Mouse (Mus musculus) neural tube, embryonic 15.5 days (tissue): ENCODE measurements around the gene Zfp971. TPM values are rescaled to one million over a fixed set of nuclear protein-coding genes. Genes with fewer than 3 reads are reported as not detected.
"Not testable (repeated sequence)": the region's sequence is repeated elsewhere in the genome, so short reads cannot be mapped to it uniquely, and the experiment has no call there.

Source experiments
- ATAC-seq: fragments of 200-750 bp; cut with Nextera tagmentation; 2 replicates; pipeline ENCODE4 v1.8.0; 2017; ENCODE audit warnings: mild to moderate bottlenecking, moderate TSS enrichment, moderate library complexity; ENCODE audit not compliant: low FRiP score
- H3K27ac ChIP-seq: fragments of 300-500 bp; sonication (generic); replicated peaks from 2 replicates; pipeline ENCODE4 v1.5.1; 2015; ENCODE audit warnings: mild to moderate bottlenecking, inconsistent platforms
- H3K27me3 ChIP-seq: fragments of 300-500 bp; sonication (generic); replicated peaks from 2 replicates; pipeline ENCODE4 v1.6.1; 2015; ENCODE audit warnings: inconsistent platforms
- H3K36me3 ChIP-seq: fragments of 300-500 bp; sonication (generic); 2 replicates; pipeline ENCODE4 v1.6.1; 2015; ENCODE audit warnings: inconsistent platforms
- H3K4me1 ChIP-seq: fragments of 300-500 bp; sonication (generic); 2 replicates; pipeline ENCODE4 v1.6.1; 2015; ENCODE audit warnings: inconsistent platforms
- H3K4me2 ChIP-seq: fragments of 300-500 bp; sonication (generic); 2 replicates; pipeline ENCODE4 v1.6.1; 2015; ENCODE audit warnings: inconsistent platforms, mild to moderate bottlenecking, moderate library complexity
- H3K4me3 ChIP-seq: fragments of 300-500 bp; sonication (generic); replicated peaks from 2 replicates; pipeline ENCODE4 v1.5.1; 2015; ENCODE audit warnings: mild to moderate bottlenecking, inconsistent platforms
- H3K9ac ChIP-seq: fragments of 300-500 bp; sonication (generic); replicated peaks from 2 replicates; pipeline ENCODE4 v1.6.1; 2015; ENCODE audit warnings: mild to moderate bottlenecking, inconsistent platforms
- H3K9me3 ChIP-seq: fragments of 300-500 bp; sonication (generic); replicated peaks from 2 replicates; pipeline ENCODE4 v1.6.1; 2016; ENCODE audit warnings: inconsistent platforms
- WGBS: fragments of 180-500 bp; shearing (Covaris S2); methylation state at CpG from one replicate; pipeline ENCODE4 v1.1.7; 2015; ENCODE audit warnings: mixed read lengths; 5-methylcytosine and 5-hydroxymethylcytosine counted together
- polyA plus RNA-seq: library from polyadenylated mRNA; unstranded; fragments of >200 nt; fragmentation: Nextera tagmentation; extraction: Ambion mirVana; gene quantifications from 2 replicates; pipeline ENCODE4 v1.2.1, GENCODE M21; 2015

Zfp971 gene
- polyA plus RNA-seq: 11.4 and 11.7 TPM in 2 replicates

DNA sequence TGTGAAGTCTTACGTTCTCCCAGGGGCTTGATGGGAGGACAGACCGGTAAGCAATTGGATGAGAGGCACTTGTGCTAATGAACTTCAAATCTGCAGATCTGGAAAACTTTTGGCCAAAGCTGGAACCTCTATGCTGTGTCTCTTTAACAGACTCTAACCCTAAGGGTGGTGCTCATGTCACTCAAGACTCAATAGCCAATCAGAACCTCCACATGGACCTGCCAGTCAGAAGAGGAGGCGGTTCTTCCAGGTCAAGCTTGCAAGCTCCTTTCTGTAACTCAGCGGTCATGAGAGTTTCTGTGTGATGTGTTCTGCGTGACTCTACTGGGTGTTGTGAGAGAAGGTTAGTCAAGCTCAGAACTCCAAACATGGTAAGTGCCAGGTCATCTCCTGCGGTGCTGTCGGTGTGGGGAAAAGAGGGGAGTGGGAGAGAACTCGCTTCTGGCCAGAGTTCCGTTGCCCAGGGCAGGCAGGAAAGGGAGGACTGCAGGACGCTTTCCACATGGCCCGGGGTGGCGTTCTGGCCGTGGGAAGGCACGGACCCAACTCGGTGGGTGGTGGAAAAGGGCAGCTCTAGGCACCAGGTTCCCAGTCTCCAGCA lies at the start of gene Zfp971:
Gene Zfp971 (plus strand): TSS at position 274 of the 601 bp plus-strand sequence.
- H3K36me3 ChIP-seq, ATAC-seq, H3K9me3 ChIP-seq, H3K27me3 ChIP-seq, H3K4me1 ChIP-seq: not testable (repeated sequence)
- peak within 1 kb of the TSS; percentile 58 for H3K4me3 ChIP-seq
- peak within 1 kb of the TSS; percentile 57 for H3K4me2 ChIP-seq
- peak within 1 kb of the TSS; percentile 46 for H3K9ac ChIP-seq
- WGBS: 1% methylated on average over 14 of the region's 15 CpGs
- peak within 1 kb of the TSS; percentile 45 for H3K27ac ChIP-seq

DNA sequence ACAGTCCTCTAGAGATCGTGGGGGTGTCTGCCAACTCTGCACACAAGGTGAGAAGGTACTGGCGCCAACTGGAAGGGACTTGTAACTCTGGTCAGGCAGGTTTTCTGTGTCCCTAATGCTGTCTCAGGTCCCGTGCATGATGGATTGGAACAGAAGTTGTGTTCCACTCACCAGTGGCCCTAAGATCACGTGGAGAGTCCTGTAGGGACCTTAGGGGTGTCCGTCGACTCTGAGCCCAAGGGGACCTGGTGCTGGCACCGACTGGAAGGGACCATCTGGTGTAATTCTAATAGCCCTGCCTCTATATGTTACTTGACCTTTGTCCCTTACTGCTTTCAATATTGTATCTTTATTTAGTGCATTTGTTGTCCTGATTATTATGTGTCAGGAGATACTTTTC lies 48.3 kb upstream of the Zfp971 start:
- not testable (repeated sequence) for ATAC-seq, H3K4me3 ChIP-seq
- 80% methylated on average over 7 of the region's 7 CpGs for WGBS

DNA sequence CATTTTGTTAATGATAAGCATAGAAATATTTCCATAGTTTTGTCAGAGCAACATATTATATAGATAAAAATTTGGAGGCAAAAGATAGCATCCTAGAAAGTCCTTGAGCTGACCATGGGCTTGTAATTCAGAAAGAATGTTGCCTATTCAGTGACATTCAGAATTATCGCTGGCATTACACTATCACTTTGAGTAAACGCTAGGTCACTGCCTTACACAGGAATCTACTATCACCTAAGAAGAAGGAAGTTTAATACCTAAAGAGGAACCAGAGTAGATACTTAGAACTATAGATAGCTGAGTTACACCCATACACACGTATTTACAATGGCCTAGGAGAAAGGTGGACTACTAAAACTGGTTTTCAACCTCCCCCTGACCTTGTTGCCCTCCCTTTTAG lies 3.6 kb upstream of the Zfp971 start:
- not testable (repeated sequence) for H3K4me3 ChIP-seq, H3K4me2 ChIP-seq, H3K27ac ChIP-seq, H3K4me1 ChIP-seq, ATAC-seq, H3K9me3 ChIP-seq, H3K9ac ChIP-seq, H3K27me3 ChIP-seq, H3K36me3 ChIP-seq
- 87% methylated on average over 3 of the region's 3 CpGs for WGBS

More for the DNA sequence above, 48.3 kb upstream of the Zfp971 start:
- not testable (repeated sequence) for H3K9ac ChIP-seq, H3K27ac ChIP-seq, H3K27me3 ChIP-seq, H3K4me2 ChIP-seq, H3K36me3 ChIP-seq, H3K4me1 ChIP-seq, H3K9me3 ChIP-seq

DNA sequence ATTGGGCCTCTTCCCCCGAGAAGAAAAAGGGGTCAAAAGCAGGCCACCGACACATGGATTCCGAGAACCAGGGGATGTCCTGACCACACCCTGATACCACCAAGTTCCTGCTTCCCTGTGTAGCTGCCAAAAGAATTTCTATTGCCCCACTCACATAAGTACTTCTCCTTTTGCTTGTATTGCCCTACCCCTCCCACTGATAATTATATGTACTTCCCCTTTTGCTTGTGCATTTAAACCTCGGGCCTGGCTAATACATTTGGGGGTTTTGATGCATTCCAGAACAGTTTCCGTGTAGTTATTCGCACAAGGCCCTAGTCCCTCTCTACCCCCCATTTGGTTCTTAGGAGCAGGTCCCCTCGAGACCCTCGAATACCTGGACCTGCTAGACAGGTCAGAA lies 2.3 kb upstream of the Zfp971 start:
- H3K9ac ChIP-seq, H3K4me2 ChIP-seq, H3K9me3 ChIP-seq, H3K4me1 ChIP-seq, H3K4me3 ChIP-seq, ATAC-seq, H3K27ac ChIP-seq, H3K27me3 ChIP-seq, H3K36me3 ChIP-seq: not testable (repeated sequence)
- WGBS: 88% methylated on average over 8 of the region's 8 CpGs

DNA sequence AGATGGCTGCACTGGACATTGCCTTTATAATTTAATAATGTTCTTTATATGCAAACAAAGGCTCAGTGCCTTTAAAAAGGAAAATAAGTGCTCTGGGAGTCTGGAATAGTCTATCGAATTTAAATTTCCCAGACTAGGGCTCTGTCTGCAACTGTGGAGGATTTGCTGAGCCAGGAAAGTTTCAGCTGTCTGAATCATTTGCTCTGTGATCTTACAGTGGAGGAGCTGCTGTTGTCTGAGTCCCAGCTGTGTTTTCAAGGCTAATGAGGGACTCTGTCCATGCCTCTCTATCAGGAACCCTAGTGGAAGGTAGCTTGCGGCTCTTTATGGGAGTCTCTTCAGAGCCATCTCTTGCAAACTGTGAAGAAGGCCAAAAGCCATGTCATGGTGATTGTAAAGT lies 777 bp downstream of the Zfp971 start:
- 22% methylated on average over 2 of the region's 2 CpGs for WGBS
- not testable (repeated sequence) for H3K9me3 ChIP-seq, H3K36me3 ChIP-seq, H3K27ac ChIP-seq, ATAC-seq, H3K4me1 ChIP-seq, H3K27me3 ChIP-seq
- peak overlapping the region; percentile 57 for H3K4me2 ChIP-seq
- H3K9ac ChIP-seq: peak overlapping the region; percentile 46
- peak overlapping the region; percentile 58 for H3K4me3 ChIP-seq

DNA sequence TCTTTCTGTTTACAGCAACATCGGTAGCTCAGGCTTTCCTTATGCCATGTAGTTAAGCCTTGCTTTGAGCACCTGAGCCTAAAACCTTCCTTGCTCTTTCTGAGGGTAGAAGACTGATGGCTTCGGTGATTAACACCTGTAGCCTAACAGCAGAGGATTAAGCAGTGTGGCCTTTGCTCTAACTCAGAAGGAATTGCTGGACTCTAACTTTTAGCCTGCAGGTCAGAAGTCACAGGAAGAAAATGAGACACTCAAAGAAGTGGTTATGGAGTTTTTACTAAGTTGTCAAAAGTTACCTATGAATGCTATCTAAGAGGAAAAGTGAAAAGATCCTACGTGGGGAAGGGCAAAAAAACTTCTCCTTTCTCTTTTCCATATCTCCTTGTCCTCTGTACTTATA lies 4.5 kb downstream of the Zfp971 start:
- 92% methylated on average over 3 of the region's 3 CpGs for WGBS

DNA sequence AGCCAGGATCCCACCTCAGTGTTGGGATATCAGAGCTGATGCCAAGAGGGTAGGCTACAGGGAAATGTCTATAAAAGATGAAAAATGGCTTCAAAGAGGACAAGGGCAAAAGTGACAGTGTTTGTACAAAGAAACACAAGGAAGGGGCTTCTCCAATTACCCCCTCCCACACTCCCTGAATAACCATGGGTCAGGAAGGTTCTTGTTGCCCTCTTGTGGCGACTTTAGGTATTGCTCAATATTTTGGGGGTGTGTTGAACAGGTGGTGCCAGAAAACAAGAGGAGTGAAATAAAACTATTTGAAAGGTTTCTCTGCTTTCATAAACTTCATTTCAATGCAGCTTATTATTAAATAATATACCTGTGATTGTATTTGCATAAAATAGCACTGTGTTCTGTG lies 35.1 kb downstream of the Zfp971 start:
- Histone ChIP-seq H3K27ac (no peak overlapping the region), H3K27me3 (no peaks in the 10 kb centered on the region), H3K36me3 (peaks cover 9% of the 10 kb centered on the region), H3K4me1 (no peaks in the 10 kb centered on the region), H3K9ac (no peak overlapping the region), H3K4me3 (no peak overlapping the region), H3K9me3 (peaks cover 4% of the 10 kb centered on the region; the same call in 1 of the 2 replicates), H3K4me2 (no peak overlapping the region)
- 10% methylated on average over 1 of the region's 1 CpGs for WGBS
- ATAC-seq: no peak

More for the DNA sequence above, 4.5 kb downstream of the Zfp971 start:
- not testable (repeated sequence) for H3K9ac ChIP-seq, ATAC-seq, H3K27ac ChIP-seq, H3K4me3 ChIP-seq, H3K4me1 ChIP-seq, H3K27me3 ChIP-seq, H3K9me3 ChIP-seq, H3K4me2 ChIP-seq, H3K36me3 ChIP-seq

DNA sequence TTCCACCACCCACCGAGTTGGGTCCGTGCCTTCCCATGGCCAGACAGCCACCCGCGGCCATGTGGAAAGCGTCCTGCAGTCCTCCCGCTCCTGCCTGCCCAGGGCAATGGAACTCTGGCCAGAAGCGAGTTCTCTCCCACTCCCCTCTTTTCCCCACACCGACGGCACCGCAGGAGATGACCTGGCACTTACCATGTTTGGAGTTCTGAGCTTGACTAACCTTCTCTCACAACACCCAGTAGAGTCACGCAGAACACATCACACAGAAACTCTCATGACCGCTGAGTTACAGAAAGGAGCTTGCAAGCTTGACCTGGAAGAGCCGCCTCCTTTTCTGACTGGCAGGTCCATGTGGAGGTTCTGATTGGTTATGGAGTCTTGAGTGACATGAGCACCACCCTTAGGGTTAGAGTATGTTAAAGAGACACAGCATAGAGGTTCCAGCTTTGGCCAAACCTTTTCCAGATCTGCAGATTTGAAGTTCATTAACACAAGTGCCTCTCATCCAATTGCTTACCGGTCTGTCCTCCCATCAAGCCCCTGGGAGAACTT lies 55.2 kb downstream of the Zfp971 start, which contains the start of gene Zfp931:
Gene Zfp931 (minus strand): TSS at position 311 of the 552 bp plus-strand sequence.
- not testable (repeated sequence) for H3K4me1 ChIP-seq, H3K9me3 ChIP-seq, H3K36me3 ChIP-seq, H3K27me3 ChIP-seq, ATAC-seq
- H3K4me2 ChIP-seq: peak within 1 kb of the TSS; percentile 56
- peak within 1 kb of the TSS; percentile 44 for H3K4me3 ChIP-seq
- H3K27ac ChIP-seq: 0 out of 2 replicates have a peak within 1 kb of the TSS, but pooled peaks have one; percentile 51
- 0% methylated on average over 7 of the region's 14 CpGs for WGBS
- 0 out of 2 replicates have a peak within 1 kb of the TSS, but pooled peaks have one; percentile 20 for H3K9ac ChIP-seq

Other genes starting within 250 kb of the Zfp971 start
- gene Gm14325, start 182.9 kb upstream of the Zfp971 start, polyA plus RNA-seq: 35.9 and 40.2 TPM in 2 replicates
- gene Gm14327, start 126.2 kb upstream of the Zfp971 start, polyA plus RNA-seq: 1.0 and 2.7 TPM in 2 replicates
- 0.60 TPM in 1 of 2 replicates, not detected in the other for gene Zfp972, start 97.7 kb upstream of the Zfp971 start, polyA plus RNA-seq
- gene Gm14326, start 66.0 kb upstream of the Zfp971 start, polyA plus RNA-seq: 14.0 and 14.1 TPM in 2 replicates
- gene Zfp931, start 55.2 kb downstream of the Zfp971 start, polyA plus RNA-seq: 17.0 and 18.4 TPM in 2 replicates
- gene Phactr3, start 95.7 kb downstream of the Zfp971 start, polyA plus RNA-seq: 47.1 and 57.2 TPM in 2 replicates